Mouse (Mus musculus) olfactory bulb, adult 2 months (tissue): ENCODE results near the gene Olfml2b.

Experiments
- CTCF ChIP-seq: fragments of 200-500 bp; IDR thresholded peaks from 2 replicates; pipeline ENCODE4 v1.5.1; 2012; ENCODE audit warnings: low read depth, mild to moderate bottlenecking, low read length, moderate library complexity; ENCODE audit not compliant: insufficient read depth
- POLR2A ChIP-seq: fragments of 200-500 bp; IDR thresholded peaks from 2 replicates; pipeline ENCODE4 v1.6.1; 2012; ENCODE audit warnings: mild to moderate bottlenecking, low read depth, low read length, moderate library complexity; ENCODE audit not compliant: insufficient read depth

DNA sequence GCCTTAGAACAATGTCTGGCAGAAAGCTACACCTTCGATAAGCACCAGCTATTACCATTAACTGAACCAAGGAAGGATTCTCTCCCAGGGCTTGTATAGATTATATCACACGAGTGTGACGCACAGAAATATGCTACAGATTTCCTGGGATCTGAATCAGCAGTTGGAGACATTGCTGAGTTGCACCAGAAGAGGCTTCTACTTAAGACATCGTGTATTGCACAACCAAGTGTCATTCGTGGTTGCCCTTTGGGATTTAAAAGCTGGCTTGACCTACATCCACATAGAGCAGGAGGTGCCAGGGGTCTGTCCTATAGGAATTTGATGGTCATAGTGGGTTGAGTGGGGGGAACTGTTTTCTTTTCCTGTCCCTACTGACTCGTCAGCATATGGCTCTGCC is 58.6 kb downstream of the Olfml2b start:
- TF ChIP-seq CTCF = no peak
- no peak for TF ChIP-seq POLR2A
